ENCODE assay signal across 12 mouse cellular contexts in genomic region chr14:103446671-103447070, GRCm38 (mm10).
DNase-seq lines count a peak whose midpoint lies in the region; ATAC-seq lines count a peak whose summit lies in the region.
"Had no signal": no experiment of that assay in that cellular context is flagged by ENCODE, and none has a peak within 500 bp of the region (broad histone marks: within the 10 kb centered on the region; RNA-seq: fewer than 3 reads in every experiment).

No protein-coding gene starts in this region.

- DNase-seq in forebrain, embryonic 14.5 days (ENCODE audit: low spot score) = no peak
- peak; percentile 23 to 31 for DNase-seq in urinary bladder, adult 18-20 months (ENCODE audit: low spot score in 2 of 2)
- DNase-seq in urinary bladder, adult 2 months (ENCODE audit: low spot score) = no peak
- no peak for DNase-seq in spleen, adult 12 weeks (ENCODE audit: low spot score)
- DNase-seq: liver had no signal

- no peaks in the 10 kb centered on the region for H3K4me1 ChIP-seq in forebrain, embryonic 15.5 days
- H3K4me1 ChIP-seq in forebrain, embryonic 14.5 days (ENCODE audit: control insufficient read depth, insufficient read depth, low read length) = 0 out of 2 replicates have a peak, but pooled peaks cover 3% of the 10 kb centered on the region
- 0 out of 2 replicates have a peak, but pooled peaks cover 2% of the 10 kb centered on the region for H3K4me1 ChIP-seq in forebrain, embryonic 16.5 days (replicated peaks; ENCODE audit: control insufficient read depth, insufficient read depth, low read length)
- H3K4me1 ChIP-seq in limb, embryonic 15.5 days = no peaks in the 10 kb centered on the region
- H3K4me1 ChIP-seq: midbrain, embryonic 15.5 days had no signal

- no peak overlapping the region for H3K4me2 ChIP-seq in forebrain, embryonic 15.5 days (replicated peaks)
- no peak overlapping the region for H3K4me2 ChIP-seq in forebrain, embryonic 14.5 days (ENCODE audit: low read length)
- H3K4me2 ChIP-seq in forebrain, embryonic 16.5 days (ENCODE audit: low read length) = no peak overlapping the region
- no peak overlapping the region for H3K4me2 ChIP-seq in limb, embryonic 15.5 days
- H3K4me2 ChIP-seq: midbrain, embryonic 15.5 days had no signal

- no peaks in the 10 kb centered on the region for H3K9me3 ChIP-seq in forebrain, embryonic 15.5 days
- no peaks in the 10 kb centered on the region for H3K9me3 ChIP-seq in forebrain, embryonic 14.5 days (replicated peaks; ENCODE audit: control insufficient read depth, low read length)
- H3K9me3 ChIP-seq in forebrain, embryonic 16.5 days (ENCODE audit: control insufficient read depth, low read length) = no peaks in the 10 kb centered on the region
- no peaks in the 10 kb centered on the region for H3K9me3 ChIP-seq in limb, embryonic 15.5 days
- H3K9me3 ChIP-seq: midbrain, embryonic 15.5 days had no signal

- ATAC-seq in forebrain, embryonic 15.5 days (replicated peaks) = peak; percentile 57; the same call in 1 of the 2 replicates
- no peak for ATAC-seq in forebrain, embryonic 14.5 days
- peak; percentile 58 for ATAC-seq in forebrain, embryonic 16.5 days
- ATAC-seq in limb, embryonic 15.5 days (ENCODE audit: insufficient number of reproducible peaks, low FRiP score, low TSS enrichment, low read depth) = peak; percentile 69; the same call in 1 of the 2 replicates
- ATAC-seq in erythroid progenitor cell, adult 5-6 weeks (replicated peaks; ENCODE audit: low FRiP score, poor library complexity, severe bottlenecking) = no peak
- ATAC-seq: activated CD4-positive, CD25-positive, alpha-beta regulatory T cell, adult 4 months; hindbrain, postnatal 0 days; midbrain, embryonic 15.5 days had no signal

- no peaks in the 10 kb centered on the region for H3K36me3 ChIP-seq in forebrain, embryonic 15.5 days
- H3K36me3 ChIP-seq in forebrain, embryonic 14.5 days (ENCODE audit: control insufficient read depth, insufficient read depth, low read length) = no peaks in the 10 kb centered on the region
- H3K36me3 ChIP-seq in forebrain, embryonic 16.5 days (ENCODE audit: control insufficient read depth, insufficient read depth) = no peaks in the 10 kb centered on the region
- no peaks in the 10 kb centered on the region for H3K36me3 ChIP-seq in limb, embryonic 15.5 days
- H3K36me3 ChIP-seq: midbrain, embryonic 15.5 days had no signal

- no peaks in the 10 kb centered on the region for H3K27me3 ChIP-seq in forebrain, embryonic 15.5 days
- no peaks in the 10 kb centered on the region for H3K27me3 ChIP-seq in forebrain, embryonic 14.5 days (replicated peaks; ENCODE audit: control insufficient read depth, insufficient read depth, low read length)
- H3K27me3 ChIP-seq in forebrain, embryonic 16.5 days (replicated peaks; ENCODE audit: control insufficient read depth, insufficient read depth, low read length) = no peaks in the 10 kb centered on the region
- no peaks in the 10 kb centered on the region for H3K27me3 ChIP-seq in limb, embryonic 15.5 days
- H3K27me3 ChIP-seq: midbrain, embryonic 15.5 days had no signal

- H3K9ac ChIP-seq in forebrain, embryonic 15.5 days (replicated peaks) = no peak overlapping the region
- H3K9ac ChIP-seq in forebrain, embryonic 14.5 days (ENCODE audit: low read length) = no peak overlapping the region
- H3K9ac ChIP-seq in forebrain, embryonic 16.5 days (replicated peaks; ENCODE audit: low read depth, low read length) = no peak overlapping the region
- H3K9ac ChIP-seq in limb, embryonic 15.5 days = no peak overlapping the region
- H3K9ac ChIP-seq: midbrain, embryonic 15.5 days had no signal

- no peak overlapping the region for H3K27ac ChIP-seq in forebrain, embryonic 15.5 days (replicated peaks)
- no peak overlapping the region for H3K27ac ChIP-seq in forebrain, embryonic 14.5 days (ENCODE audit: low read depth, low read length)
- no peak overlapping the region for H3K27ac ChIP-seq in forebrain, embryonic 16.5 days (ENCODE audit: low read length)
- no peak overlapping the region for H3K27ac ChIP-seq in limb, embryonic 15.5 days
- H3K27ac ChIP-seq: hindbrain, postnatal 0 days; midbrain, embryonic 15.5 days had no signal

- no peak overlapping the region for H3K4me3 ChIP-seq in forebrain, embryonic 15.5 days
- no peak overlapping the region for H3K4me3 ChIP-seq in forebrain, embryonic 14.5 days (ENCODE audit: low read depth, low read length)
- H3K4me3 ChIP-seq in forebrain, embryonic 16.5 days (replicated peaks; ENCODE audit: low read length) = no peak overlapping the region
- no peak overlapping the region for H3K4me3 ChIP-seq in limb, embryonic 15.5 days
- H3K4me3 ChIP-seq: midbrain, embryonic 15.5 days had no signal

- WGBS in forebrain, embryonic 15.5 days = 24% methylated on average over 2 of the region's 2 CpGs
- 26% methylated on average over 2 of the region's 2 CpGs for WGBS in forebrain, embryonic 14.5 days
- WGBS in forebrain, embryonic 16.5 days = 22% methylated on average over 2 of the region's 2 CpGs
- WGBS in limb, embryonic 15.5 days = 49% methylated on average over 2 of the region's 2 CpGs

Comparison
In these comparisons a context has a peak if more than half of its experiments do, and no peak if none do; other contexts are left out.
1. ATAC-seq: peak in forebrain, embryonic 15.5 days (single experiment), forebrain, embryonic 16.5 days (single experiment) and limb, embryonic 15.5 days (single experiment); none in forebrain, embryonic 14.5 days (single experiment) and erythroid progenitor cell, adult 5-6 weeks (single experiment).
2. DNase-seq: peak in urinary bladder, adult 18-20 months (2 of 2); none in forebrain, embryonic 14.5 days (single experiment), urinary bladder, adult 2 months (single experiment) and spleen, adult 12 weeks (single experiment).